Mouse (Mus musculus): ENCODE results near the gene Anapc16. TPM values are rescaled to one million over a fixed set of nuclear protein-coding genes. Genes with fewer than 3 reads are reported as not detected.

Gene Anapc16
- total RNA-seq, 2 experiments from 2014 or later: 66.9 to 73.1 TPM

DNA sequence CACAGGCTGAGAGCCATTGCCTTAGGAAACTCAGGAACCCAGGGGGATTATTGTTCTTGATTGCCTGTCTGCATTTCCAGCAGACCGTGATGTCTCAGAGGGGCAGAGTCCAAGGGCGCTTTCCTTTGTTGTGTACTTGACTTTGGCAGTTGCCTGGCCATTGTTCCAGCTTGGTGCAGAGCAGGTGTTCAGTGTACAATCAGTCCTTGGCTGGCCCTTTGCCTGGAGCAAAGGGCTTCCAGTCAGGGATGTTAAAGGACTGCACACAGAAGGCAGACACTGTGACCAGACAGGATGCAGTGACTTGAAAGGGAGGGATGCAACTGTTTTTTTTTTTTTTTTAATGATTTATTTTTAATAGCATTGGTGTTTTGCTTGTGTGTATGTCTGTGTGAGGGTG is 30.4 kb downstream of the Anapc16 start:
- DNase-seq (ENCODE audit: low spot score in 2 of 2): no peak

DNA sequence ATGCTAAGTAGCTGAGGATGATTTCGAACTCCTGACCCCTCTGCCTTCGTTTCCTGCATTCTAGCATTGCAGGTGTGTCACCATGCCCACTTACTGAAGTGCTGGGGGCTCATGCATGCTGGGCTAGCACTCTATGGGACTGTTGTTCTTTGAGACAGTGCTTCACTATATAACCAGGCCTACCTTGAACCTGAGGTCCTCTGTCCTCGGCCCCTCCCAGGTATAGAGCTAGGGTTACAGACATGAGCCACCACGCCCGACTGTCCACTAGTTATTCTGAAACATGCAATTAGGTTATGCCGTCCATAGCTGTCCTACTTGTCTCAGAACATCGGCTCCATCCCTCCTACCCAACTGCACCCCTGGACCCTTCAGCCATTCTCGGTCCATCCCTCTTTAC is 31.1 kb downstream of the Anapc16 start:
- DNase-seq (ENCODE audit: low spot score in 2 of 2): no peak

DNA sequence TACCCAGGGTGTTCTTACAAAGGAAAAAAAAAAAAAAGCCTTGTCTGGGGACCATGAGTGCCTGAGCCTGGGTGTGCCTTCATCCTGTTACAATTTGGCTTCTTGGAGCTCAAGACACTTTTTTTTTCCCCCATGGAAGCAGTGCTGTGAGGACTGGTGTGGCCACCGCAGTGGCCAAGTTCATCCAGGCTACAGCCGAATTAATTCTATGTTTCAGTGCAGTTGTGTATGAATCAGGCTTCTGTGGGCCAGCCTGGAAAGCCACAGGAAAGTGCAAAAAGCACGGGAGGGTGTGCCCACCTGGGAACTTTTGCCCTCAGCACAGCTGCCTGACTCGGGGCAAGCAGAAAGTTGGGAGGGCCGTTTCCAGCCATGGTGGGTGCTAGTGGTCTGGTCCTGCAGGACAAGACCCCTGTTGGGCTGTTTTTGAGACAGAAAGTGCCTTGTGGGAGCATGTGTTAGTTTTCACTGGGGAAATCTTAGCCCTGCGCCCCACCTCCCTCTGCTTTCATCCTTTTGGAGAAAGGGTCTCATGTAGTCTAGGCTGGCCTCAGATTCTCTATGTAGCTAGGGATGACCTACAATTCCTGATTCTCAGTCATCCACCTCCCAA is 32.4 kb downstream of the Anapc16 start:
- DNase-seq (ENCODE audit: low spot score in 2 of 2): no peak

DNA sequence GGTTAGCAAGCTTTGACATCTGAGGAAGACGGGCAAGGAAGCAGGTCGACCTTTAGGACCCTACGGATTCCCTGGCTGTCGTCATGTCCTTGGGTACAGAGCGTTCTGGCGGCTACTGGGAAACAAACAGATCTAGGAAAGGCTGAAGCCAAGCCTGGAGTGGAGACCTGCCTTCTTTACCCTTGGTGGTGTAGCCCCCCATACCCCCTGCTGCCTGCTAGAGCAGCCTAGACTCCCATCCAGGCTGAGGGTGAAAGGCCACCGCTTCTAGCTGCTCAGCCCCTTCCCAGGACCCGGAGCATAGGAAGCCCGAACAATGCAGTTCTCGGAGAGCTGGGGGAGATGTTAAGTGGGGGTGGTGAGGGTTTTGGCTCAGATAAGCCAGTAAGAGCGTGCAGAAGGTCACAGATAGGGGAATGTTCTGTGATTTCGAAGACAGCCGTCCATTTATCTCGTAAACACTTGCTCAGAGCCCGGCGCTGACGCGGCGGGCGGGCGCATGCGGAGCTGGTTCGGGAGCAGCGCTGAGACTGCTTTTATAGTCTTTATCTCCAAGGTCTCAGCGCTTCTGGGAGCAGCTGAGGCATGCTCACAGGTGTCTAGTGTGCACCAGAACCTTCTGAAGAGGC is 33.0 kb downstream of the Anapc16 start:
- DNase-seq (ENCODE audit: low spot score in 2 of 2): peak in 1 of 2 experiments; percentile 91

DNA sequence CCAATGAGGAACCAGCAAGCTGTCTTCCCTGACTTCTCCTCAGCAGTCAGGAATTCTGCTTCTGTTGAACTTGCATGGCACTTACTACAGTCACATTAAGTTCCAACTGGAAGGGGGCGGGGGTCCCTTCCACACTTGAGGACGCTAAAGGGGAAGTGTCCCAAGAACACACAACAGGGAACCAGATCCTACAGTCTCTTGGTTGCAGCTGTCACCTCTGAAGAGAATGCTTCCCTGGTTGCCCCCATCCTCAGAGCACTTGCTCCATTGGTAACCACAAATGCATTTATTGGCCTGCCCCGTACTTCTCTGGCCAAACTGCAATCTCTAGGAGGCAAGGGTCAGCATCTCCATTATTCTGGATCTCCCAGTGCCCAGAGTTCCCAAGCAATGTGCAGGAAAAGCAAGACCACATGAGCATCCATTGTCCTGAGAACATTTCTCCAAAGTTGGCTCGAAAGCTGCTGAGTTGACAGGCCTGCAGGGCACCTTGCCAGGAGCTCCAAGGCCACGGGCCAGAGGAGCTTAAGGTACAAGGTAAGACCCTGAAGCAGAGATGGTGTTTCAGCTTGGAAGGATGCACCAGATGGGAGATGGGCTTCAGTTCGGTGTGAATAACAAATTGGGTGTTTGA is 35.5 kb downstream of the Anapc16 start:
- no peak for DNase-seq (ENCODE audit: low spot score in 2 of 2)

DNA sequence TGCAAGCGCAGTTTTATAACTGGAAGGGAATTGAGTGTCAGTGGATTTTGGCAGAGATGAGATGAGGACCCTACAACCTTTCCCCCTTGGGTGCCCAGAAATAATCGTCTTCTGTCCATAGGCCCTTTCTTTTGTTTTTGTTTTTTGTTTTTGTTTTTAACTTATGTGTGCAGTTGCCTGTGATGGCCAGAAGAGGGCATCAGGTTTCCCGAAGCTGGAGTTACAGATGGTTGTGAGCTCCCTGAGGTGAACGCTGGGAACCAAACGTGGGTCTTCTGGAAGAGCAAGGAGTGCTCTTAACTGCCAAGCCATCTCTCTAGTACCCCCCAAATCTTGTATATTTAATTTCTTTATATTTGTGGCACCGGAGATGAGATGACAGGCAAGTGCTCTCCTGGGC is 36.2 kb downstream of the Anapc16 start:
- DNase-seq (ENCODE audit: low spot score in 2 of 2): no peak

DNA sequence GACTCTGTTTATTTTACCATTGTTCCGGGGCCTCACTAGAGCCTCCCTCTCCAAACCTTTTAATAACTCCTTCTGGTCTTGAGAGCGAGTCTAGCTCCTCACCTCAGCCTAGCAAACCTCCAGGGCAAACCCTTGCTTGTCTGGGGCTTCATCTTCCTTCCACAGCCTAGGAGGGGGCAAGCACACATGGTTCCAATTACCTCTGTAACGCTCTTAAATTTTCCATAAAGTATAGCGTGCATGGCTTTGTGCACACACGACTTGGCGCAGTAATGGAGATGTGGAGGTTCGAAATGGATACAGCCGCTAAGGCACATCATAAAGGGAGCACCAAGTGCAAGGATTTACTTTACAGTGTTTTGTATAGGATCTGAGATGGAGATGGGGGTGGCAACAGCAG is 37.1 kb downstream of the Anapc16 start:
- no peak for DNase-seq (ENCODE audit: low spot score in 2 of 2)

DNA sequence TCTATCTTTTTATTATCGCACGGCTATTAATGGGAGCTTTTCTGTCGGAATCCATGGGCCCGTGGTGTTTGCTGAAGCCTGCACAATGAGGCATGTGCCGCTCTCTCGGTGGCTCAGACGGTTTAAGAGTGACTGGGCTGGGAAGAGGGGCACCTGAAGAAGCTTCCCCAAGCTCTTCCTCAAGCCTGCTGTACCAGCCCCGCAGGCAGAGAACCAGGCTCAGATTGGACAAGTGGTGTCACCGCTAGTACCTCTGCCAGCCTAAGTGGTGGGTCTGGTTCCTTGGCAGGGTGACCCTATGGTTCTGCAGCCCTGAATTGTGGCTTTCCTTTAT is 37.6 kb downstream of the Anapc16 start:
- DNase-seq (ENCODE audit: low spot score in 2 of 2): no peak

DNA sequence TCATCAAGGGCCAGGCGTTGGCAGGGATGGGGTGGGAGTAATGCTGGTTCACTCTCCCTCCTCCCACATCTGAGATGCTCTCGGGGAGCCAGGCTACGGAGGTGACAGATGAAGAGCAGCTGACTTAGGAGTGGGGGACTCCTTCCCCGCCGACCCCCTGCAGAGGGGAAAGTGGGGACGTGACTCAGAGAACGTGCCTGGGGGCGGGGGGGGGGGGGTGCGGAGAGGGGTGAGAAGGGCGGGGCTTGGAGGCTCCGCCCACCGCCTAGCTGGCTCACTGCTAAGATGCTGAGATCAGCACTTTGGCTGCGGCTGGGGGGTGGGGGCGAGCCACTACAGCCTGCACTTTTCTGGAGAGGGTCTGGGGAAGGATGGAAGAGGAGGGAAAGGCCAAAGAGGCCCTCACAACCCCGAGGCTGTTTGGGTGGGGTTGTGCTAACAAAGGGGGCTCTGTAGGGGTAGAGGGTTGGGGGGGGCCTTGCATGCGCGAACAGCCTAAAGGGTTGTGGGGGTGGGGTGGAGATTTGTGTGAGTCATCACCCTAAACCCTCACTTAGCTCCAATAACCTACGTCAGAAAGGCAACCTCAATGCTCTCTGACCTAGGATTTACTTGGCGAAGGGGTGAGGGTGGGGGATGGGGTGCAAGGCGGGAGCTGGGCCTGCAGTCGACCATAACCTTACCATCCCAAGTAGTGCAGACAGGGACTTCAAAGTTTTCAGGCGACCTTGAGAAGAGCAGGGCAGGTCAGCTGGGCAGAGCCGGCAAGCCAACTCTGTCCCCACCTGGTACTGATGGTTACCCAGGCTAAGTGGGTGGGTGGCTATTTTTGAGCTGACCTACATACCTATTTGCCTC is 38.2 kb downstream of the Anapc16 start:
- DNase-seq (ENCODE audit: low spot score in 2 of 2): no peak

DNA sequence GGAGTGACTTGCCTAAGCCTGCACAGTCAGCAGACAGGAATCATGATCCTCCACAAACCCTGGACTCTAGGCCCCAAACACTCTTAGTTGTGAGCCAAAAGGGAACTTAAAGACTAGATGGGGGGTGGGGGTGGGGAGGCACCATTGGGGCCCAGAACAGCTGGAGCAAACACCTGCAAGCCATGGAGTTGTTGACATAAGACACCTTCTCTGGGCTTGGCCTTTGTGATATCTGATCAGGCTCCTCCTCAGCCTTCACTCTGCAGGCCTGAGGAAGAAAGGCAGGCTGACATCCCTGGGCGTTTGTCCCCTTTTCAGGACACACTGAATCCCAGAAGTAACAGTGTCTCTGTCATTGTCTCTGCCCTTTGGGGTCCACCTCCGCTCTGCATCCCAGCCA is 39.3 kb downstream of the Anapc16 start:
- DNase-seq (ENCODE audit: low spot score in 2 of 2): no peak

DNA sequence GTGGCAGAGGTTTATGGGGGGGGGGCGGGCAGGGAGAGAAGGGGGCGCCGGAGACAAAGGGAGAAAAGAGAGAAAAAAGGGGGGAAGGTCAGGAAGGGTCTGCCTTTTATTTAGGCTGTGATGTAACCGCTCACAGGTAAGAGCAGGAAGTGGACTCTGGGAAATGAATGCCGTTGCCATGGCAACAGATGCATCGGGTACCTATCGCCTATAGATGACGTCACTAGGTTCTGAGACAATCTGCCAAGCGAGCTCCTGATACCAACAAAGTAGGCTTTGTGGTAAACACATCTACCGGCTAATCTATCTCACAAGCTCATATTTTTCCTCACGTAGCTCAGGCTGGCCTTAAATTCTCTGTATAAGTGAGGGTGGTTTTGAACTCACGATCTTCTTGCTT is 43.4 kb downstream of the Anapc16 start:
- no peak for DNase-seq (ENCODE audit: low spot score in 2 of 2)

DNA sequence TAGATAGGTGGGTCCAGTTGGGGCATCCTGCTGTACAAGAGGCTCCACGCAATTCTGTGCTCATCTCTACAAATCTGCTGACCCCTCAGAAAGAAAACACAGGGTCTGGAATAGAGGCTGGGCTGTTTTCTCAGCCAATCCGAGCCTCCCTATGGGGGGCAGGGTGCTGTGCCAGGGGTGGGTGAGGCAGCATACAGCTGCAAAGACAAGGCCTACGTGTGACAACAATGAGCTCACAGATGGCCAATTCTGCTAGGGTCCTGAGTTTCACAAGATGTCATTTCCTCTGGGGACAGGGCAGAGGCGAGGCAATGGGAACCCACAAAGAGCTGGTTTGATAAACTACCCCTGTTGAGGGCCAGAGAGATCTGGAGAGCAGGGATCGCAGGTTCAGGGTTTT is 44.5 kb downstream of the Anapc16 start:
- peak in 1 of 2 experiments; percentile 67 for DNase-seq (ENCODE audit: low spot score in 2 of 2)

DNA sequence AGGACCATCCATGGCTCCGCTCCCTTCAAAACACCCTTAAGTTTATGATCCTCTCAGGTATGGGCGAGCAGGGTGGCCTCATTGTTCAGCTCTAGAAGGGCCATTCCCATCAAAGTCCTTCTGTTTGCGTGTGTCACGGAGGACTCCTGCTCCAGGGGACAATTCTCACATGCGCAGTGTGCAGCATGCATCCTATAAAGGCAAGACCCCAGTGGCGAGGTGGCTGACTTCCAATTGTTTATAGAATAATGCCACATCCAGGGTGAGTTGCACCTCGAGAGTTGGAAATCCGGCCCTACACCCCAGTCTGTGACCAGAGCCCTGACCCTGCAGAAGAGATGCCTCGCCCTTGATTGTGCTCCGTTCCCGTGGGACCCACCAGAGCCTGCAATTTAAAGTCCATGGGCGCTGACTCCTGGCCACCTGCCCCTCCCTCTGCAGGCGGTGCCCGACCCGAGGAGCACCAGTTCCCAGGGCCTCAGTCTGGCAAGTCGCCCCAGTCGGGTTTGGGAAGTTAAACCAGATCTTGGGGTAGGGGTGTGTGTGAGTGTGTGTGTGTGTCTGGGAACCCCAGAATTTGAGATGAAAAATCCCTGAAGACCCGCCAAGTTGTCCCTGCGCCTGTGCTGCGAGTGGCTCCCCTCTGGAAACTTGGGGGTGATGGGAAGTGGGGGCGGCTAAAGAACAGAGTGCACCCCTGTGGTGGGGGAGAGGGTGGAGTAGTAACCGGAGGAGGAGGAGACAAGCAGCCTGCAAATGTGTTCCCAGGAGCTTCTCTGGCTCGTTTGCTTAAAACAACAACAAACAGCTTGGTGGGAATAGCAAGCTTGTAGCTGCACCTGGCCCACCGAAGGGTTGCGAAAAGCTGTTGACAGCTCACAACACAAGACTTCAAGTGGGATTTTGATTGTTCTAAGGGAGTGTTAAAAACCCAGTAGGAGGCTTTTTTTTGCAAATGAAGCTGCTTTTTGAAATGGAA is 45.5 kb downstream of the Anapc16 start:
- peak; percentile 59 to 86 for DNase-seq (ENCODE audit: low spot score in 2 of 2)

DNA sequence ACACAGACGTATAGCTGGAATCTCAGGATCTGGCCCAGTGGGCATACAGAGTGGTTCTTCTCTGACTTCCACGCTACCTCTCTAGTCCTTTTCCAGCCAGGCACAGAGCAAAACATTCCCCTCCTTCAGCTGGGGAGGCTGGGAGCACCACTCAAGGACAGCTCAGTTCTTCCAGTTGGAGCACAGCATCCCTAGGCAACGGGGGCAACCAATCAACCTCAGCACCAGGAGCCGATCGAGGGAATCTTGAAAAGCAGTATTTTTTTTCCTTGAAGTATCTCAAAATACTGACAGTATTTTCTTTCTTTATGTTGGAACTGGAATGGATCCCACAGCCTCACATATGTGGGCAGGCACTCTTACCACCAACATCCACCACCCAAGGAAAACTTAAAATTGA is 46.3 kb downstream of the Anapc16 start:
- DNase-seq (ENCODE audit: low spot score in 2 of 2): no peak

DNA sequence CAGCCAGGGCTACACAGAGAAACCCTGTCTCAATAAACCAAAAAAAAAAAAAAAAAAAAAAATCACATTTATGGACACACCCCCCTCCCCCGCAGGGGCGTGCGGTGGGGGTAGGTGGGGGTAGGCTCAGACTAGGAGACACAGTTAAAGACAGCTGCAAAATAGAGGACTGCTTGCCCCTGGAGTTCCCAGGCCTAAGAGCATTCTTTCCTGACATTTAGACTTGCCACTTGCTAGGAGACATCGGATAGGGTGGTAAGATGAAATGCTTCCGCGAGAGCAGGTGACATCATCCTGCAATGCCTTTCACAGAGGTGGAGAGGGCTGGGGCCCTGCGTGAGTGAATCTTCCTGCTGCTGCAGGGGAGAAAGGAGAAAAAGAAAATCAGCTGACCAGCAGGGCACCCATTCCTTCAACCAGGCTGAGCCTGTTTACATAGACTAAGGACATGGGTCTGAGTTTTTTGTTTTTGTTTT is 49.3 kb downstream of the Anapc16 start:
- no peak for DNase-seq (ENCODE audit: low spot score in 2 of 2)

DNA sequence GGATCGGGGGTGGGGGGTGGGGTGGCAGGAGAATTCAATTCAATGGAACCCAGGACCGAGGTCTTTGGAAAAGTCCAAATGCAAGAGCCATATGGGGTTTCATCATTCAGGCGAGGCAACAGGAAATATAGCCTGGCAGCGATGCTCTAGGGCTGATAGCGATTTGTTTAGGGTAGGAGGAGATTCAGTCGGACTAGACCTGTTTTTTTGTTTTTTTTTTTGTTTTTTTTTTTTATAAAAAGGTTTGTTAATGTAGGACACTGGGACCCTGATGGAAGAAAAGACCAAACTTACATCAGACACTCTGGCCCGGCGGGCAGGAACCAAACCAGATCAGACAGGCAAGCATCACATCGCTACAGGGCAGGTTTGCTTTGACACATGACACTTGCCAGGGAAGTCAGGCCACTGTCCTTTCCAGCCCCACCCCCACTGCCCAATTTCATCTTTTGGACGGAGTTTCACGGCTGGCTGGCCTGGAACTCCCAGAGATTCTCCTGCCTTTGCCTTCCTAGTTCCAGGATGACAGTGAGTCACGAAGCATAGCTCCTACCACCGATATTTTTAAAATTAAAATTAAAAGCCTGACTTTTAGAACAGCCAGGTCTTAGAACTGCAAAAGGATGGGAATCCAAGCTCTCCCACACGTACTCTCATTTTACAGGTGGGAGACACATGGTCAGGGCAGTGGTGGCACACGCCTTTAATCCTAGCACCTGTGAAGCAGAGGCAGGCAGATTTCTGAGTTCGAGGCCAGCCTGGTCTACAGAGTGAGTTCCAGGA is 50.0 kb downstream of the Anapc16 start:
- no peak for DNase-seq (ENCODE audit: low spot score in 2 of 2)

DNA sequence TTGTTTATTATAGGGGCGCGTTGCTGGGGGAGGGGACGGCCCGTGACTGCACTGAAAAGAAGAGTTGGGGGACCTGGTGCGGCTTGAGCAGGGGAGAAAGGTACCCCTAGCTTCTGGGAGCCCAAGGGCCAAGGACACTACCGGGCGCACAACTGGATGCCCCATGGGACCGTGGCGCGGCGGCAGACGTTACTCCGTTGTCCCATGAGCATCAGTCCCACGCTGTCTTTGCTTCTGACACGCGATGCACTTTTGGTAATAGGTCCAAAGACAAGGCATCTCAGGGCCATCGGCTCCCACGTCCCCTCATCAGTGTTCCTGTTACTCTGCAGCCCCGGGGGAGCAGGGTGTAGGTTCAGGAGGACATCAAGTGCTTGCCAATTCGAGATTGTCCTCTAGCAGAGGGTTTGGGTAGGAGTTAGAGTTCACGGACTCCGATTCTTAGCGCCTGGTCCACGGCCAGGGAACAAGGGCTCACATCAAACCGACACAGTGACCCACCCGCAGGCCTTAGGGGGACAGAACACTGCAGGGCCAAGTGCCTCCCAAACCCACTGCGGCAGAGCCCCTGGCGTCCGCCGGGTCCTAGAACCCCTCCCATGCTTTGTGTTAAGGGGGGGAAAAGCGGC is 50.7 kb downstream of the Anapc16 start:
- peak; percentile 50 to 75 for DNase-seq (ENCODE audit: low spot score in 2 of 2)

DNA sequence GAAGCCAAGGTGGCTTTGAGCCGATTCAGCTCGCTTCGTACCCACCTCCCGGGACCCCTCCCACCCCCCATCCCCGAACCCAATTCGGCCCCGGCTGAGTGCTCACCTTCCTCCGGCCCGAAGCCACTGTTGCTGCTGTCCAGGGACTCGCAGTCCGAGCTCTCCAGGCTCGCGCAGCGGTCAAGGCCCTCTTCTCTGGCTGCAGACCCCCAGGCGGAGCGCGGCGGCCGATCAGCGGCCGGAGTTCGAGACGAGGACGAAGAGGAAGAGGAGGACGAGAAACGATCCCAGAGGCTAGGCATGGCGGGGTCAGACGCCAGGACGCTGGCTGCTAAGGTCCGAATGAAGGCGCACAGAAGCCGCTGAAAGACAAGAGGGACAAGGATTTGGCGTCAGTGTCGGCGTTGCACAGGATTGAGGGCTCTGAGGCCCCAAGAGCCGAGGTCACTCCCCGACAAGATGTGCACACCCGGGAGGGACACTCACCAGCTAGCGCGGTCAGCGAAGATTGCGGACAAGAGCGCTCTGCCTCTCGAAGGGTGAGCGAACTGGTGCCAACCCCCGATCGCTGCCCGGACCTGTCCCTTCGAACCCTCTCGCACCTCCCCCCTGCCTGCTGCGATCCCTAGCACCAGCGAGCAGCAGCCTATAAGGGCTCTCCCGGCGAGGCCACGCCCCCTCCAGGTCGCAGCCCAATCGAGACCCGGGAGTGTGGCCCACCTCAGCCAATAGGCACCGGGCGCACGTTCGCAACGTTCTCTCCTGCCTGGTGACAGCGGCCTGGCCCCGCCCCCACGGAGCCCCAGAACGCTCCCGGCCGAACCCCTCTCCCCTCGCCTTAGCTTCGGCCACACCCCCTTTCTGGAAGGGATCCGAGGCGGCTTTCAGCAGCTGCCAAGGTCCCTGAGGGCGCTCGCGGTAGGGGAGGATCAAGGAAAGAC is 51.5 kb downstream of the Anapc16 start, which contains the start of gene Ddit4:
Ddit4 (minus strand) TSS at position 624 of the 941 bp plus-strand sequence.
- DNase-seq (ENCODE audit: low spot score in 2 of 2): peak; percentile 100

Data from layer of hippocampus, adult 18-20 months (tissue).